7 mouse cellular contexts compared by ENCODE assay signal in the genomic region with DNA sequence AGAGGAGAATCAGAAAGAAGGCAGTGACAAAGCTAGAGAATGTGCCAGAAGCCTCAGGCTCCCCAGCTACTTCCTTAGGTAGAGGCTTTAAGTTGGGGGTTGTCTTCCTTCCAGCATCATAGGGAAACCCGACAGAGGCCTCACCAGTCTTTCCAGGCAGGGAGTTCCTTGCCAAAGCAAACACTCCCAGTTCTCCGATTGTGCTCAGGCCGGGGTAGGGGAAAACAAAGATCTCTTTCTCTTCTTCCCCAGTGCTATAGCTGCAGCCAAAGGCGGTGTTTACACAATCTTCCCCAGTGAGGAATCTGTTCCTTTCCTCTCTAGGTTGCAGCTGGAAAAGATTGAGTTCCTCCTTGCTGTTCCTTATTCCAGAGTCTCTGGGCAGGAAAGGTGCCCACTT. TPM values are rescaled to one million over a fixed set of nuclear protein-coding genes. Genes with fewer than 3 reads are reported as not detected.
DNase-seq lines count a peak whose midpoint lies in the region; ATAC-seq lines count a peak whose summit lies in the region.

No protein-coding gene starts in this region.

- 0 out of 2 replicates have a peak, but pooled peaks cover 3% of the 10 kb centered on the region for H3K36me3 ChIP-seq in intestine, embryonic 16.5 days (ENCODE audit: control insufficient read depth, insufficient read depth, low read length)

- H3K4me1 ChIP-seq in intestine, embryonic 16.5 days (ENCODE audit: control insufficient read depth, insufficient read depth, low read length), result peaks cover 20% of the 10 kb centered on the region

- H3K4me2 ChIP-seq in intestine, embryonic 16.5 days (ENCODE audit: low read depth, low read length), result no peak overlapping the region; the same call in 1 of the 2 replicates

- no peaks in the 10 kb centered on the region for H3K27me3 ChIP-seq in intestine, embryonic 16.5 days (replicated peaks; ENCODE audit: control insufficient read depth, insufficient read depth, low read length)

- peak; percentile 32 for DNase-seq in urinary bladder, postnatal 14 days (ENCODE audit: low spot score)
- DNase-seq in urinary bladder, postnatal 25 days (ENCODE audit: low spot score), result no peak
- DNase-seq in heart, adult 11 months, result peak; percentile 98
- peak; percentile 31 for DNase-seq in neural tube, embryonic 10.5 days (ENCODE audit: extremely low spot score, low spot score)
- no peak for DNase-seq in layer of hippocampus, adult 9-10 months (ENCODE audit: low spot score)
- no peak for DNase-seq in adrenal gland, postnatal 36 days

- H3K4me3 ChIP-seq in intestine, embryonic 16.5 days (ENCODE audit: low read length), result no peak overlapping the region

- H3K9ac ChIP-seq in intestine, embryonic 16.5 days (ENCODE audit: low read depth, low read length), result peak overlapping the region; percentile 7; the same call in 1 of the 2 replicates

- H3K27ac ChIP-seq in intestine, embryonic 16.5 days (ENCODE audit: low read length), result peak overlapping the region; percentile 91

- ATAC-seq in intestine, embryonic 16.5 days, result peak; percentile 89

- no peaks in the 10 kb centered on the region for H3K9me3 ChIP-seq in intestine, embryonic 16.5 days (ENCODE audit: control insufficient read depth, low read length)

- WGBS in intestine, embryonic 16.5 days, result 5% methylated on average over 4 of the region's 4 CpGs

RNA-seq across cellular contexts. Expression of a gene that starts 15.5 kb away (rescaled TPM):
- 55.5 and 77.3 TPM in 2 replicates for polyA plus RNA-seq in intestine, embryonic 16.5 days (2015; fragmentation: Nextera tagmentation; extraction: Ambion mirVana)
- 10 to 100 TPM; 16.8 to 20.8 TPM for total RNA-seq in adrenal gland, postnatal 36 days (2021)

RNA-seq across cellular contexts. Expression of a gene that starts 31.4 kb away (rescaled TPM):
- 21.9 and 22.5 TPM in 2 replicates for polyA plus RNA-seq in intestine, embryonic 16.5 days (2015; fragmentation: Nextera tagmentation; extraction: Ambion mirVana)
- 10 to 100 TPM; 65.5 to 66.3 TPM for total RNA-seq in adrenal gland, postnatal 36 days (2021)

RNA-seq across cellular contexts. Expression of a gene that starts 31.8 kb away (rescaled TPM):
- polyA plus RNA-seq in intestine, embryonic 16.5 days (2015; fragmentation: Nextera tagmentation; extraction: Ambion mirVana), result not detected in 2 replicates
- 1 to 10 TPM; 1.2 to 1.4 TPM for total RNA-seq in adrenal gland, postnatal 36 days (2021)

Comparison
In these comparisons a context has a peak if more than half of its experiments do, and no peak if none do; other contexts are left out.
1. DNase-seq: peak in urinary bladder, postnatal 14 days (single experiment), heart, adult 11 months (single experiment) and neural tube, embryonic 10.5 days (single experiment); none in urinary bladder, postnatal 25 days (single experiment), layer of hippocampus, adult 9-10 months (single experiment) and adrenal gland, postnatal 36 days (0 of 2).